Mouse (Mus musculus) lung, embryonic 14.5 days (tissue): ENCODE measurements around the gene Mtus2. TPM values are rescaled to one million over a fixed set of nuclear protein-coding genes. Genes with fewer than 3 reads are reported as not detected.
A peak's percentile ranks its signal among the peaks of the same experiment; 100 is the strongest.

ENCODE experiments used
- ATAC-seq: fragments of 200-750 bp; cut with Nextera tagmentation; 2 replicates; pipeline ENCODE4 v1.8.0; 2017; ENCODE audit warnings: mild to moderate bottlenecking, moderate TSS enrichment, moderate library complexity; ENCODE audit not compliant: insufficient read depth
- DNase-seq: peaks from one replicate; pipeline ENCODE4 v3.0.0-alpha.2; 2015
- H3K27ac ChIP-seq: fragments of 300-500 bp; sonication (generic); 2 replicates; pipeline ENCODE4 v1.5.1; 2014; ENCODE audit warnings: low read depth, mild to moderate bottlenecking, moderate library complexity
- H3K27me3 ChIP-seq: fragments of 300-500 bp; sonication (generic); 2 replicates; pipeline ENCODE4 v1.6.1; 2014; ENCODE audit warnings: low read length, control low read depth; ENCODE audit not compliant: insufficient read depth
- H3K36me3 ChIP-seq: fragments of 300-500 bp; sonication (generic); 2 replicates; pipeline ENCODE4 v1.6.1; 2014; ENCODE audit warnings: control low read depth; ENCODE audit not compliant: insufficient read depth
- H3K4me1 ChIP-seq: fragments of 300-500 bp; sonication (generic); 2 replicates; pipeline ENCODE4 v1.6.1; 2014; ENCODE audit warnings: antibody characterized with exemption, control low read depth; ENCODE audit not compliant: insufficient read depth
- H3K4me2 ChIP-seq: fragments of 300-500 bp; sonication (generic); 2 replicates; pipeline ENCODE4 v1.6.1; 2014; ENCODE audit warnings: mild to moderate bottlenecking
- H3K4me3 ChIP-seq: fragments of 300-500 bp; sonication (generic); 2 replicates; pipeline ENCODE4 v1.5.1; 2014; ENCODE audit warnings: low read depth, low read length
- H3K9ac ChIP-seq: fragments of 300-500 bp; sonication (generic); 2 replicates; pipeline ENCODE4 v1.6.1; 2014
- H3K9me3 ChIP-seq: fragments of 300-500 bp; sonication (generic); 2 replicates; pipeline ENCODE4 v1.6.1; 2016; ENCODE audit warnings: low read depth, low read length, control low read depth
- CTCF ChIP-seq: IDR thresholded peaks from 2 replicates; pipeline ENCODE4 v1.5.1; 2016; ENCODE audit warnings: antibody characterized with exemption, low read depth
- WGBS: fragments of 180-500 bp; shearing (Covaris S2); extraction: QIAGEN DNeasy Blood & Tissue Kit; methylation state at CpG from one replicate; pipeline ENCODE4 v1.1.7; 2014; 5-methylcytosine and 5-hydroxymethylcytosine counted together
- polyA plus RNA-seq: library from polyadenylated mRNA; unstranded; fragments of >200 nt; fragmentation: Nextera tagmentation; extraction: Ambion mirVana; gene quantifications from 2 replicates; pipeline ENCODE4 v1.2.1, GENCODE M21; 2014

Gene Mtus2
- polyA plus RNA-seq, 1 experiment from 2014 or later = 5.7 TPM

DNA sequence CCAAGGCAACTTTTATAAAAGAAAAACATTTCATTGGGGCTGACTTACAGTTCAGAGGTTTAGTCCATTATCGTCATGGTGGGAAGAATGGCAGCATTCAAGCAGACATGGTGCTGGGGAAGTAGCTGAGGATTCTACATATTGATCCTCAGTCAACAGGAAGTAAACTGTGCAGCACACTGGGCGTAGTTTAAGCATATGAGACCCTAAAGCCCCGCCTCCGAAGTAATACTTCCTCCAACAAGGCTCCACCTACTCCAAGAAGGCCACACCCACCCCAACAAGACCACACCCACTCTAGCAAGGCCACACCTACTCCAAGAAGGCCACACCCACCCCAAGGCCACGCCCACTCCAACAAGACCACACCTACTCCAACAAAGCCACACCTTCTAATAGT lies 55.0 kb downstream of the Mtus2 start:
- ATAC-seq = no peak
- Histone ChIP-seq H3K4me2 (no peak overlapping the region), H3K27ac (no peak overlapping the region), H3K4me3 (no peak overlapping the region), H3K9me3 (no peaks in the 10 kb centered on the region), H3K4me1 (no peaks in the 10 kb centered on the region), H3K36me3 (no peaks in the 10 kb centered on the region), H3K9ac (no peak overlapping the region), H3K27me3 (no peaks in the 10 kb centered on the region)
- no peak for TF ChIP-seq CTCF
- no peak for DNase-seq
- WGBS = 80% methylated on average over 5 of the region's 5 CpGs

GRCm38 (mm10) chr5:148014133-148014854 lies 57.2 kb downstream of the Mtus2 start:
- no peaks in the 10 kb centered on the region for H3K9me3 ChIP-seq
- no peaks in the 10 kb centered on the region for H3K27me3 ChIP-seq
- no peak overlapping the region for H3K27ac ChIP-seq
- no peaks in the 10 kb centered on the region for H3K4me1 ChIP-seq
- no peak overlapping the region for H3K4me3 ChIP-seq
- no peak overlapping the region for H3K4me2 ChIP-seq
- no peak for TF ChIP-seq CTCF
- no peak for DNase-seq
- no peaks in the 10 kb centered on the region for H3K36me3 ChIP-seq
- H3K9ac ChIP-seq = no peak overlapping the region
- ATAC-seq = no peak
- 65% methylated on average over 6 of the region's 6 CpGs for WGBS

DNA sequence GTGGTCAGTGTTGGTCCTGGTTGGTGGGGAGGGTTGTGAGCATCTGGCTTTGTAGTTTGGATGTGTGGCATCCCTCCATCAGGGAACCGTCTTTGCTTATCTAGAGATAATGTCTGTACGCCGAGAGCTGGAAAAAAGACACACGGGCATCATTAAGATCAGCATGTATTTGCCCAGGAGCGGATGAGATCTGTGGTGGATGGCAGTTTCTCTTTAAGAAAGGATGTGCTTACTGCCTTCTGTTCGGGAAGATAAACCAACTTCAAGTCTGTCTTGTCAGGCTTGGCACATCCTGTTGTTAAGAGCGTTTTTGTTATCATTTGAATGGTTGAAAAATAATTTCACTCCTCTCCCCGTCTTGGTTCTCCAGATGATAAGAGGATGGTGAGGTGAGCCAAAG lies 58.3 kb downstream of the Mtus2 start:
- ATAC-seq (no peak), DNase-seq (no peak)
- H3K9me3 ChIP-seq = no peaks in the 10 kb centered on the region
- no peak overlapping the region for H3K4me3 ChIP-seq
- H3K27me3 ChIP-seq = no peaks in the 10 kb centered on the region
- no peaks in the 10 kb centered on the region for H3K36me3 ChIP-seq
- WGBS = 53% methylated on average over 8 of the region's 8 CpGs
- H3K9ac ChIP-seq = no peak overlapping the region
- no peak for TF ChIP-seq CTCF
- H3K4me1 ChIP-seq = no peaks in the 10 kb centered on the region
- no peak overlapping the region for H3K27ac ChIP-seq
- H3K4me2 ChIP-seq = no peak overlapping the region

DNA sequence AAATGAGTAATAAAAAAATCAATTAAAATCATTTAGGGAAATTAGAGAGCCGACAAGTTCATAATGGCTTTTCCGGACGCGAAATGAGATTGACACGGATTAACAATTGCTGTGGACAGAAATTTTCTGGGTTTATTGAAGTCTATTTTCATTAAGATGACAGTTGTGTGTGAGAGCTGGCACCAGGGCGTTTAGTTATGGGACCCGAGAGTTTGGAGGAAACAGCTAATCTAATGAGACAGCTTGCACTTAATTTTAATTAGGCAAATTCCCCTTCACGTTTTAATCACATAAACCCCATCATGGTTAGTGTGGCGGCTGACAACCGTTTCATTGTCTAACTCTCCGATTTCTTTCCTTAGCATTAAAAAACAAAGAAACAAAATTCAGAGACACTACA lies 60.3 kb downstream of the Mtus2 start:
- H3K36me3 ChIP-seq = no peaks in the 10 kb centered on the region
- no peak for DNase-seq
- H3K4me2 ChIP-seq = no peak overlapping the region
- no peak overlapping the region for H3K27ac ChIP-seq
- no peak overlapping the region for H3K4me3 ChIP-seq
- TF ChIP-seq CTCF = no peak
- ATAC-seq = no peak
- no peaks in the 10 kb centered on the region for H3K27me3 ChIP-seq
- no peak overlapping the region for H3K9ac ChIP-seq
- H3K9me3 ChIP-seq = no peaks in the 10 kb centered on the region
- WGBS = 89% methylated on average over 11 of the region's 11 CpGs
- no peaks in the 10 kb centered on the region for H3K4me1 ChIP-seq

DNA sequence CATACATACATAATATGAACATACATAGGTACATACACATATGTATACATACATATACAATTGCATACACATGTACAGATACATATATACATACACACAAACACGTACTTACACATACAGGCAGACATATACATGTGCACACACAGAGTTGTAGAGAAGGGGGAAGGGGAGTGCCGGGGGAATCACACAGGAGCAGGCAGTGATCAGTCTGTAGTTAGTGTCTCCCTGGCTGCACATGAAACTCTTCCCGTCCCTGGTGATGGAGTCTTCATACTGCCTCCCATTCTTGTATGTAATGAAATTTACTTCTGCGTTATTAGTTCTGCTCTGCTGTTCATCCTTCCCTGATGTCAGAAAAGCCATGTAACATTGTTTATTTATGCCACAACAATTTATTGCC lies 65.7 kb downstream of the Mtus2 start:
- DNase-seq (no peak), ATAC-seq (no peak)
- no peak for TF ChIP-seq CTCF
- H3K4me3 ChIP-seq = no peak overlapping the region
- H3K9ac ChIP-seq = no peak overlapping the region
- H3K27me3 ChIP-seq = no peaks in the 10 kb centered on the region
- no peak overlapping the region for H3K4me2 ChIP-seq
- no peaks in the 10 kb centered on the region for H3K4me1 ChIP-seq
- no peaks in the 10 kb centered on the region for H3K9me3 ChIP-seq
- WGBS = 78% methylated on average over 4 of the region's 4 CpGs
- H3K27ac ChIP-seq = no peak overlapping the region
- H3K36me3 ChIP-seq = no peaks in the 10 kb centered on the region

- 50% methylated on average over 26 of the region's 26 CpGs for WGBS
- no peaks in the 10 kb centered on the region for H3K4me1 ChIP-seq
- H3K27ac ChIP-seq = no peak overlapping the region
- H3K36me3 ChIP-seq = no peaks in the 10 kb centered on the region
- DNase-seq (peak; percentile 51), ATAC-seq (peak; percentile 79; the same call in 1 of the 2 replicates)
- peak; percentile 49 for TF ChIP-seq CTCF
- H3K9me3 ChIP-seq = no peaks in the 10 kb centered on the region
- no peak overlapping the region for H3K9ac ChIP-seq
- peak overlapping the region; percentile 15; the same call in 1 of the 2 replicates for H3K4me2 ChIP-seq
- no peaks in the 10 kb centered on the region for H3K27me3 ChIP-seq
- H3K4me3 ChIP-seq = no peak overlapping the region
These were observed 69.6 kb downstream of the Mtus2 start for GRCm38 (mm10) chr5:148026401-148027349.

DNA sequence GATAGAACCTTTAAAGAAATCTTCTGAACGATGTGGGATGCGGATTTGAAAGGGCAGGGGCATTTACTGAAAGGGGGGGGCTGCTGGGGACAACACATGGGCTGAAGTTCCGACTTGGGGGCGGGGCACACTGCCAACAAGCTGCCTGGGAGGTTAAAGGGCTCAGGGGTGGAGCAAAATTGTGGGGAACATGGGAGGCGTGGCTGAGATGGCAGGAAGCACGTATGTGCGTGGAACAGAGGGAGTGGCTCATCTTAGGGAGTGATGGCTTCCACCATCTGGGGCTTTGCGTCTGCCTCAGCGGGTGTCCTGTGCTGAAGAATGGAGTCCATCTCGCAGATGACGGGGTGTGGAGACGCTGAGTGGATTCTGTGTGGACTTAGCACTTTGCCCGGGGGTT lies 70.9 kb downstream of the Mtus2 start:
- ATAC-seq (no peak), DNase-seq (no peak)
- H3K4me3 ChIP-seq = no peak overlapping the region
- H3K9ac ChIP-seq = no peak overlapping the region
- H3K36me3 ChIP-seq = no peaks in the 10 kb centered on the region
- 67% methylated on average over 13 of the region's 13 CpGs for WGBS
- H3K27ac ChIP-seq = no peak overlapping the region
- no peaks in the 10 kb centered on the region for H3K4me1 ChIP-seq
- no peak overlapping the region for H3K4me2 ChIP-seq
- TF ChIP-seq CTCF = no peak
- H3K27me3 ChIP-seq = no peaks in the 10 kb centered on the region
- no peaks in the 10 kb centered on the region for H3K9me3 ChIP-seq
